Comparison of ENCODE assay signal across 17 mouse cellular contexts in the genomic region with DNA sequence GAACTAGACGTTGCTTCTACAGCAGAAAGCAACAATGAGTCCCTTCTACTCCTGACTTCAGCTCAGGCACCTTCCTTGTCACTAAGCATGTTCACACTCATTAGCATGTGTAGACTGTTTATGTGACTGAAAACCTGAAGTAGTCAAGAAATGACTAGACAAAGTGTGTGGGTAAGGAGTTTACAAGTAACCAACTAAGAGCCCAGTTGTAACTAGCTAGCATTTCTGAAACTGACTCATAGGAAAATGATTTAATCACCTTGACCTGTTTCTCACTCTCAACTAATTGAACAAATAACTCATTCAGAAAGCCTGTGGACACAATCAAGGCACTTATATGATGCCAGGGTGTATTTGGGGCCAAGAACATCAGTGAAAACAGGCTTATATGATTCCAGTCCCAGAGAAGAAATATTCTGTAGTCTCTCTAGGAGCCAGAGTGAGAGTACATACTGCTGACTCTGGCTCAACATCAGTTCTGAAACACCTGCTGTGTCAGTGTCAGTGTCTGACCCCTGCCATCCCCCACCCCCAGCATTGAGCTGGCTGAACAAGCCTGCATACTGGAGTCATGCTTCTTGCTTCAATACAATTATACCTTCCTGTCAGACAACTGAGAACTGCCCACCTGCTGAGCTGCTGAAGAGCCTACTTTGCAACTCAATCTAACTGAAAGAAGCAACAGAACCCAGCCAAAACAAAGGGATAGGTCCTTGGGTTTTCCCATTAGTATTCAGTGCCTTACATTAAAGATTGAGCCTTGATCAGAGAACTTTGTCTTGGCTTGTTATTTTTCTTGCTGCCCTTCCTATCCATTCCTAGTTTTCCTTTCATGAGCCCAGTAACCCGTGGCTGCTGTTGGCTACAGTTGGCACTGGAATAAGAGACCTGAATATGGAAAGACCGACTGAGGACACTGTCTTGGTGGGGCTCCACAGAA. TPM values are rescaled to one million over a fixed set of nuclear protein-coding genes. Genes with fewer than 3 reads are reported as not detected.
"Had no signal": no experiment of that assay in that cellular context is flagged by ENCODE, and none has a peak within 500 bp of the region (broad histone marks: within the 10 kb centered on the region; RNA-seq: fewer than 3 reads in every experiment).

A gene (plus strand): TSS at position 890 of the 940 bp plus-strand sequence.

- DNase-seq: kidney, postnatal 25 days; lung, adult 2 months; lung, postnatal 36 days; midbrain, embryonic 14.5 days; right cerebral cortex, postnatal 14 days; thymus, adult 2 months; thymus, postnatal 4 days had no signal

- H3K4me3 ChIP-seq: left cerebral cortex, adult 2 months; limb, embryonic 10.5 days; liver, embryonic 15.5 days; neural tube, embryonic 12.5 days; stomach, embryonic 15.5 days had no signal

- H3K36me3 ChIP-seq: limb, embryonic 10.5 days; liver, embryonic 15.5 days; neural tube, embryonic 12.5 days; stomach, embryonic 15.5 days had no signal

- H3K4me1 ChIP-seq: limb, embryonic 10.5 days; liver, embryonic 15.5 days; neural tube, embryonic 12.5 days; stomach, embryonic 15.5 days had no signal

- H3K4me2 ChIP-seq: liver, embryonic 11.5 days; liver, embryonic 15.5 days; neural tube, embryonic 12.5 days; stomach, embryonic 15.5 days had no signal

- H3K9ac ChIP-seq: liver, embryonic 15.5 days; neural tube, embryonic 12.5 days; stomach, embryonic 15.5 days had no signal

- H3K27me3 ChIP-seq: liver, embryonic 15.5 days; neural tube, embryonic 12.5 days; stomach, embryonic 15.5 days had no signal

- H3K27ac ChIP-seq: left cerebral cortex, adult 2 months; limb, embryonic 10.5 days; liver, embryonic 15.5 days; neural tube, embryonic 12.5 days; stomach, embryonic 15.5 days had no signal

- ATAC-seq: lung, postnatal 0 days had no signal

- H3K9me3 ChIP-seq: limb, embryonic 10.5 days; liver, embryonic 15.5 days; neural tube, embryonic 12.5 days; stomach, embryonic 15.5 days had no signal

RNA-seq across cellular contexts. Expression of the gene that starts here (rescaled TPM):
- polyA plus RNA-seq: limb, embryonic 10.5 days; limb, embryonic 14.5 days; liver, embryonic 11.5 days; liver, embryonic 15.5 days; lung, adult 2 months; lung, postnatal 0 days; midbrain, embryonic 14.5 days; spleen, adult 2 months; stomach, embryonic 15.5 days; testis, adult 2 months; thymus, adult 2 months had no signal
